Mouse (Mus musculus): ENCODE measurements around the gene Pla2g15.

DNA sequence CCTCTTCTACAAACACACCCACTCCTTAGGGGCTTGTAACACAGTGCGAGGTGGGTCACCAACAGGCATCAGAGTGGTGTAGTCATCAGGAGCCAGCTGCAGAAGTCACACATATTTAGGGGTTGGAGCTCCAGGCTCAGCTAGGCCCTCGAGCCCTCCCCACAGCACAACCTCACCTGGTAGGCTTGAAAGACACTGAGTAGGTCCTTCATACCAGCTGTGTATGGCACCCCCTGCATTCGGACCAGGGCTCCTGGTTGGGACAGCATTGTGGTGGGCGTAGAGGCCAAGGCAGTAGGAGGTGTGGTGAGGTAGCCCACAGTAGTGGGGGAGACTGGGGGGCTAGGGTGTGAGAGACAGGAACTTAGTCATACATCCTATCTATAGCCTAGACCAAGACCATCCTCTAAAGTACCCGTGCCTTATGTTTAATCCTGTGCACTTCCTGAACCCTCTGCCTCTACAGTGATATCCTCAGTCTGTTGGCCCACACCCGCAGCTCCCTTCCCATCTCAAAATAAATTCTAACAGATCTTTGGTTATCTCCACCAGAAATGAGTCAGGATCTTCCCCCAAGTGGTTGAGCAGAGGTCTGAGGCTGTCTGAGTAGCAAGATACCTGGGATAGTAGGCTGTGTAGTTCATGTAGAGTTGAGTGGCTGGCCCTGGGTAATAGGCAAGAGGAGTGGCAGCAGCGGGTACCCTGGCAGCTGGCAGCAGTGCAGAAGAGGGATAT, 18.5 kb upstream of the Pla2g15 start:
- TF ChIP-seq CTCF (IDR thresholded peaks at IDR 0.05; ENCODE audit: low read depth) (no peak), EP300 (optimal IDR thresholded peaks at IDR 0.05) (no peak)

Measured in stomach, postnatal 0 days (tissue).